Mouse (Mus musculus) E14TG2a.4 (cell line): ENCODE data around the gene Tmem63a.

Experiments
- CTCF ChIP-seq: conservative IDR thresholded peaks from 2 replicates; pipeline ENCODE4 v1.5.1; 2014; ENCODE audit warnings: low read length
- NANOG ChIP-seq: IDR thresholded peaks from 2 replicates; pipeline ENCODE4 v1.6.1; 2014; ENCODE audit warnings: borderline replicate concordance, low read length, mixed read lengths
- POU5F1 ChIP-seq: IDR thresholded peaks from 2 replicates; pipeline ENCODE4 v1.6.1; 2014; ENCODE audit warnings: low read length, borderline replicate concordance

GRCm38 (mm10) chr1:180967261-180967660 lies 25.1 kb downstream of the Tmem63a start:
- TF ChIP-seq CTCF, result no peak
- TF ChIP-seq POU5F1, result no peak
- TF ChIP-seq NANOG, result no peak
